Mouse (Mus musculus) thymus, adult 2 months (tissue): ENCODE results near the gene Mylk4. TPM values are rescaled to one million over a fixed set of nuclear protein-coding genes. Genes with fewer than 3 reads are reported as not detected.

ENCODE experiments used
- DNase-seq: peaks from one replicate; pipeline ENCODE4 v3.0.0; 2021
- H3K27ac ChIP-seq: fragments of 200-500 bp; 2 replicates; pipeline ENCODE4 v1.5.1; 2012; ENCODE audit warnings: low read length, control low read depth; ENCODE audit not compliant: control insufficient read depth, insufficient read depth
- H3K27me3 ChIP-seq: fragments of 200-500 bp; 2 replicates; pipeline ENCODE4 v1.6.1; 2012; ENCODE audit warnings: mild to moderate bottlenecking, low read length, moderate library complexity, mixed read lengths; ENCODE audit not compliant: control insufficient read depth, insufficient read depth
- H3K36me3 ChIP-seq: fragments of 200-500 bp; 2 replicates; pipeline ENCODE4 v1.6.1; 2012; ENCODE audit warnings: mild to moderate bottlenecking, low read length, moderate library complexity; ENCODE audit not compliant: control insufficient read depth, insufficient read depth
- H3K4me1 ChIP-seq: fragments of 200-500 bp; replicated peaks from 2 replicates; pipeline ENCODE4 v1.6.1; 2012; ENCODE audit warnings: low read length; ENCODE audit not compliant: control insufficient read depth, insufficient read depth
- H3K4me3 ChIP-seq: fragments of 200-500 bp; 2 replicates; pipeline ENCODE4 v1.5.1; 2012; ENCODE audit warnings: mild to moderate bottlenecking, low read length, control low read depth, moderate library complexity; ENCODE audit not compliant: control insufficient read depth, insufficient read depth
- CTCF ChIP-seq: fragments of 200-500 bp; IDR thresholded peaks from 2 replicates; pipeline ENCODE4 v1.5.1; 2012; ENCODE audit warnings: mild to moderate bottlenecking, control low read depth, low read length, moderate library complexity, borderline replicate concordance; ENCODE audit not compliant: control insufficient read depth, poor library complexity, insufficient read depth; ENCODE audit errors: extremely low read depth
- POLR2A ChIP-seq: fragments of 200-500 bp; IDR thresholded peaks from 2 replicates; pipeline ENCODE4 v1.6.1; 2012; ENCODE audit warnings: mild to moderate bottlenecking, low read length, control low read depth, moderate library complexity; ENCODE audit not compliant: control insufficient read depth, poor library complexity, insufficient read depth; ENCODE audit errors: extremely low read depth
- WGBS: fragments of 180-500 bp; shearing (Covaris S2); methylation state at CpG from one replicate; pipeline ENCODE4 v1.1.7; 2018; 5-methylcytosine and 5-hydroxymethylcytosine counted together
- polyA plus RNA-seq: library from polyadenylated mRNA; depleted of rRNA; stranded (reverse); fragments of >200 nt; gene quantifications from 2 replicates; pipeline ENCODE4 v1.2.3, GENCODE M21; 2012

Gene Mylk4
- polyA plus RNA-seq, 1 experiment, result 2.2 TPM

DNA sequence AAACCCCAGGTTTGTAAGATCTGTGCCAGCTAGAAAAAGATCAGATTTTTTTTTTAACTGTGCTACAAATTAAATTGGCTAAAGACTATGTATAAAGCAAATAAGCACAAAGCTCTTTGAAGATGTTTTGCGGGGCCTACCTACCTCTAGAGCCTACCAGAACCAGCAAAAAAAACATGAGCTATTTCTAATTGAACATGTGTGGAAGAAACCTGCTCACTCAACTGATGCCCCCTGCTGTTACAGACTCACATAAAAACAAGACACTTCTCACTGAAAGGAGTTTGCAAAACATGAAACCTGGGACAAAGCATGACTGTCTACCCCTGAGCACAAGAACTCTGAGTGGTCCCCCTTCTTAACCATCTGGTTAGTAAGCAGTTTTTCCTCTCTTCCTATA lies 13.3 kb upstream of the Mylk4 start:
- H3K27ac ChIP-seq, result no peak overlapping the region
- H3K36me3 ChIP-seq, result no peaks in the 10 kb centered on the region
- H3K4me3 ChIP-seq, result no peak overlapping the region
- H3K27me3 ChIP-seq, result no peaks in the 10 kb centered on the region
- TF ChIP-seq POLR2A (no peak), CTCF (no peak)
- no peaks in the 10 kb centered on the region for H3K4me1 ChIP-seq
- DNase-seq, result no peak
- WGBS, result 94% methylated on average over 1 of the region's 1 CpGs

DNA sequence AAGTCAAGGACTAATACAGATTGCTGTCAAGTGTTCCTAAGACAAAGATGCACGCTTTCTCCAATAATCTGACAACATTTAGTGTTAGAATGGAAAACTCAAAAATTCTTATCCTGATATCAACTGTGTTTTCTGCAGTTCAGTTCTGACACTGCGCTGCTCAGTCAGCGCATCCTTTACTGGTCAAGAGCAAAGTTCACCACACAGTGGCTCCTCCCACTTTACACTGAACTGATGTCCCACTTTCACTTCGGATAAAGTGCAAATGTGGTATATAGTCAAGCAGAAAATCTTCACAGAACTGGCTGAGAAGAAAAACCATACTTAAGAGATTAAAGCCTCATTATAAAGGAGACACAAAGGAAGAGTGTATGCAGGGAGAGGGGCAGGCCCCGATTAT lies 11.4 kb upstream of the Mylk4 start:
- no peaks in the 10 kb centered on the region for H3K36me3 ChIP-seq
- H3K27ac ChIP-seq, result no peak overlapping the region
- no peak for DNase-seq
- TF ChIP-seq CTCF, result no peak
- no peak for TF ChIP-seq POLR2A
- H3K27me3 ChIP-seq, result no peaks in the 10 kb centered on the region
- H3K4me1 ChIP-seq, result no peaks in the 10 kb centered on the region
- no peak overlapping the region for H3K4me3 ChIP-seq
- WGBS, result 86% methylated on average over 5 of the region's 5 CpGs

GRCm38 (mm10) chr13:32794619-32795018 lies 10.9 kb upstream of the Mylk4 start:
- H3K27me3 ChIP-seq, result no peaks in the 10 kb centered on the region
- no peak for DNase-seq
- WGBS, result 94% methylated on average over 2 of the region's 2 CpGs
- H3K4me3 ChIP-seq, result no peak overlapping the region
- no peaks in the 10 kb centered on the region for H3K4me1 ChIP-seq
- H3K36me3 ChIP-seq, result no peaks in the 10 kb centered on the region
- TF ChIP-seq POLR2A, result no peak
- TF ChIP-seq CTCF, result no peak
- no peak overlapping the region for H3K27ac ChIP-seq

GRCm38 (mm10) chr13:32789781-32790180 lies 6.0 kb upstream of the Mylk4 start:
- H3K36me3 ChIP-seq, result no peaks in the 10 kb centered on the region
- H3K4me1 ChIP-seq, result no peaks in the 10 kb centered on the region
- no peak for TF ChIP-seq CTCF
- no peak for TF ChIP-seq POLR2A
- WGBS, result 74% methylated on average over 4 of the region's 4 CpGs
- no peak overlapping the region for H3K27ac ChIP-seq
- DNase-seq, result no peak
- no peaks in the 10 kb centered on the region for H3K27me3 ChIP-seq
- H3K4me3 ChIP-seq, result no peak overlapping the region

DNA sequence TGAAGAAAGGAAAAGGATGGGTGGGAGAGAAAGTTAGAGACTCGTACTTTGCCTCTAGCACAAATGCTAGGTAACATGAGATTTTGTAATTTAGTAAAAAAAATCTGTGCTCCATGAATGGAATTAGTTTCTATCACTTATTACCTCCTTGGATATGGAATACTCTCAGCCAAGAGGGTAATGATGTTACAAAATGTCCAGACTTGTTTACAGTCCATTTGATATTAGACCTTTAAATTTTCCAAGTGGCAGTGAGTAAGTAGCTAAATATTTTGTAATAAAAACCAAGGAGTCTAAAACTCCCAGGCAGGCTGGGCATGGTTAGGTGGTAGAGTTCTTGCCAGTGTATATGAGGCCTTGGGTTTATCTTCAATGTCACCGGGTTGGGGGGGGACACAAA lies 3.8 kb upstream of the Mylk4 start:
- Histone ChIP-seq H3K36me3 (no peaks in the 10 kb centered on the region), H3K27me3 (no peaks in the 10 kb centered on the region), H3K4me3 (no peak overlapping the region), H3K4me1 (no peaks in the 10 kb centered on the region), H3K27ac (no peak overlapping the region)
- DNase-seq, result no peak
- no peak for TF ChIP-seq CTCF
- TF ChIP-seq POLR2A, result no peak
- WGBS, result 89% methylated on average over 2 of the region's 2 CpGs

- TF ChIP-seq CTCF, result no peak
- TF ChIP-seq POLR2A, result no peak
- WGBS, result 63% methylated on average over 5 of the region's 5 CpGs
- H3K27me3 ChIP-seq, result no peaks in the 10 kb centered on the region
- no peak for DNase-seq
- no peak overlapping the region for H3K4me3 ChIP-seq
- H3K36me3 ChIP-seq, result no peaks in the 10 kb centered on the region
- no peak overlapping the region for H3K27ac ChIP-seq
- no peaks in the 10 kb centered on the region for H3K4me1 ChIP-seq
Observed at GRCm38 (mm10) chr13:32783055-32783454, 699 bp downstream of the Mylk4 start.

DNA sequence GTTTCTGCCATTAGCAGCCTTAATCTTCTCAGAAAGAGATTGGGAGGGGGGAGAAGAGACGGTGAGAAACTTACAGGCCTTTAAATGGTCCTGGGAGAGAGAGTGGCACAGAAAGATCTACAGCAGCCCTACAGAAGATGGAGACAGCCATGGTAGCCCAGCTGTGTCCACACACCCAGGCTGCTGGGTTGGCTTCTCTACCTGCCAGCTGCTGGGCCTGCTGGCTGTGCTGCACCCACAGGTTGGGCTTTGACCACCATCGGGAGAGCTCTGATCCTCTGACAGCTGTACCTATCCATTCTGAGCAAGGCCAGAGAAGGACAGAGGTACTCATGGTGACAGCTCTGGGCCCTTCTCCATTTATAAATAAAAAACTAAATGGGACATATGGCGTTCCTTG lies 4.9 kb downstream of the Mylk4 start:
- Histone ChIP-seq H3K4me3 (no peak overlapping the region), H3K27me3 (no peaks in the 10 kb centered on the region), H3K27ac (no peak overlapping the region), H3K4me1 (no peaks in the 10 kb centered on the region), H3K36me3 (no peaks in the 10 kb centered on the region)
- 91% methylated on average over 3 of the region's 3 CpGs for WGBS
- TF ChIP-seq POLR2A (no peak), CTCF (no peak)
- no peak for DNase-seq

GRCm38 (mm10) chr13:32776350-32776749 lies 7.4 kb downstream of the Mylk4 start:
- Histone ChIP-seq H3K36me3 (no peaks in the 10 kb centered on the region), H3K27ac (no peak overlapping the region), H3K4me3 (no peak overlapping the region), H3K27me3 (no peaks in the 10 kb centered on the region), H3K4me1 (no peaks in the 10 kb centered on the region)
- no peak for DNase-seq
- WGBS, result 90% methylated on average over 10 of the region's 10 CpGs
- TF ChIP-seq CTCF (no peak), POLR2A (no peak)
